Mouse (Mus musculus) midbrain, embryonic 13.5 days (tissue): ENCODE data around the gene Arhgef40. TPM values are rescaled to one million over a fixed set of nuclear protein-coding genes. Genes with fewer than 3 reads are reported as not detected.
"Not testable (repeated sequence)": the region's sequence is repeated elsewhere in the genome, so short reads cannot be mapped to it uniquely, and the experiment has no call there.

ENCODE experiments used
- ATAC-seq: fragments of 200-750 bp; cut with Nextera tagmentation; 2 replicates; pipeline ENCODE4 v1.8.0; 2017; ENCODE audit warnings: mild to moderate bottlenecking, moderate TSS enrichment, moderate library complexity
- H3K27ac ChIP-seq: fragments of 300-500 bp; sonication (generic); 2 replicates; pipeline ENCODE4 v1.5.1; 2015; ENCODE audit warnings: inconsistent platforms, mild to moderate bottlenecking, moderate library complexity
- H3K27me3 ChIP-seq: fragments of 300-500 bp; sonication (generic); 2 replicates; pipeline ENCODE4 v1.6.1; 2015; ENCODE audit warnings: mild to moderate bottlenecking, inconsistent platforms
- H3K36me3 ChIP-seq: fragments of 300-500 bp; sonication (generic); 2 replicates; pipeline ENCODE4 v1.6.1; 2015; ENCODE audit warnings: mild to moderate bottlenecking, inconsistent platforms
- H3K4me1 ChIP-seq: fragments of 300-500 bp; sonication (generic); replicated peaks from 2 replicates; pipeline ENCODE4 v1.6.1; 2015; ENCODE audit warnings: inconsistent platforms
- H3K4me2 ChIP-seq: fragments of 300-500 bp; sonication (generic); replicated peaks from 2 replicates; pipeline ENCODE4 v1.6.1; 2015; ENCODE audit warnings: moderate library complexity, mild to moderate bottlenecking, inconsistent platforms
- H3K4me3 ChIP-seq: fragments of 300-500 bp; sonication (generic); replicated peaks from 2 replicates; pipeline ENCODE4 v1.5.1; 2015; ENCODE audit warnings: mild to moderate bottlenecking, inconsistent platforms
- H3K9ac ChIP-seq: fragments of 300-500 bp; sonication (generic); replicated peaks from 2 replicates; pipeline ENCODE4 v1.6.1; 2015; ENCODE audit warnings: mild to moderate bottlenecking, inconsistent platforms
- H3K9me3 ChIP-seq: fragments of 300-500 bp; sonication (generic); 2 replicates; pipeline ENCODE4 v1.6.1; 2016; ENCODE audit warnings: mild to moderate bottlenecking, inconsistent platforms
- WGBS: fragments of 180-500 bp; shearing (Covaris S2); methylation state at CpG from one replicate; pipeline ENCODE4 v1.1.7; 2015; 5-methylcytosine and 5-hydroxymethylcytosine counted together
- polyA plus RNA-seq: library from polyadenylated mRNA; unstranded; fragments of >200 nt; fragmentation: Nextera tagmentation; extraction: Ambion mirVana; gene quantifications from 2 replicates; pipeline ENCODE4 v1.2.1, GENCODE M21; 2015

Gene Arhgef40
- polyA plus RNA-seq, 1 experiment from 2014 or later: 82.2 TPM

DNA sequence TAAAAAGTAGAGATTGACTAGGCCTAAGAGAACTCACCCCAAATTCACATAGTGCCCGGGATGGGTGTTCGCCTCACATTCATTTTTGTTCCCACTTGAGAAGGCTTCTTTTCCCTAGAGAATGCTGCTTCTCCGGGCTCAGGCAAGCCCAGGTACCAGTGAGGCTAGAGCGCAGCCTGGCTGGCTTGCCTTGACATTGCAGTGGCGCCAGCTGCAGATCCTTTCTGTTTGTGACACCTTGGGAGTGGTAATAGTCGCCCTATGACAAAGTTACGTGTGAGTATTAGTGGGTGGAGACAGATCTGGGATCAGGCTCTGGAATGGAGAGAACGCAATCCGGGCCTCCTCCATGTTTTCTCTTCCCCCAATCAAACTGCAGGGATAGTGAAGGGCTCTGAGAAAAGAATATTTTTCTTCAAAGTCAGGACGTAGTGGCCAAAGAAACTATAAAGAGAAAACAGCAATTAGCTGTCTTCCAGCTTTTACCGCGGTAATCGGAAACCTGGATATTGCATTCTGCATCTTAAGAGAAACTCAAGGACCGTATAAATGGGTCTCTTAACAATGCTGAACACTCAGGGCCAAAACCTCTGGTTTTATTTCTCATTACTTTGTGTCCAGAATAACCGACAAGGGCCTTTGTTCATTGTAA lies 36.1 kb downstream of the Arhgef40 start, which contains the start of gene Zfp219:
Gene Zfp219 (minus strand): TSS at position 248 of the 652 bp plus-strand sequence.
- H3K36me3 ChIP-seq: no peaks in the 10 kb centered on the region
- peak within 1 kb of the TSS; percentile 99 for H3K27ac ChIP-seq
- peak within 1 kb of the TSS; percentile 73 for H3K4me2 ChIP-seq
- H3K27me3 ChIP-seq: no peaks in the 10 kb centered on the region
- peaks cover 54% of the 10 kb centered on the region for H3K4me1 ChIP-seq
- 10% methylated on average over 15 of the region's 15 CpGs for WGBS
- no peaks in the 10 kb centered on the region for H3K9me3 ChIP-seq
- peak within 1 kb of the TSS; percentile 67 for H3K4me3 ChIP-seq
- H3K9ac ChIP-seq: peak within 1 kb of the TSS; percentile 94
- ATAC-seq: peak; percentile 36

DNA sequence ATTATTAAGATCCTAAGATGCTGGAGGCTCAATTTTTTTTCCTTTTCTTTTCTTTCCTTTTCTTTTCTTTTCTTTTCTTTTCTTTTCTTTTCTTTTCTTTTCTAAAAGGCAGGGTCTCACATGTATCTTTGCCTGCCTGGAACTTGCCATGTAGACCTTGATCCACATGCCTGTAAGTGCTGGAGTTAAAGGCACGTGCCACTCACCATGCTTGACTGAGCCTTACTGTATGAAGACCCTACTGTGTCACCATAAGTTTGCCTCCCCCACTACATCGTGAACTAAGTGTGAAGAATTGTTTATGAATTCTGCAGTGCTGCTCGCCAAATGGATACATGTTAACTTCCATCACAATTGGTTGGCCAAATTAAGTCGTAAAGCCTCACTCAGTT lies 36.6 kb downstream of the Arhgef40 start:
- ATAC-seq: no peak
- no peaks in the 10 kb centered on the region for H3K27me3 ChIP-seq
- H3K4me2 ChIP-seq: peak overlapping the region; percentile 73
- H3K4me3 ChIP-seq: peak overlapping the region; percentile 67; the same call in 1 of the 2 replicates
- no peaks in the 10 kb centered on the region for H3K9me3 ChIP-seq
- WGBS: 65% methylated on average over 4 of the region's 4 CpGs
- H3K4me1 ChIP-seq: peaks cover 48% of the 10 kb centered on the region
- H3K27ac ChIP-seq: peak overlapping the region; percentile 99
- H3K9ac ChIP-seq: peak overlapping the region; percentile 94; the same call in 1 of the 2 replicates
- H3K36me3 ChIP-seq: no peaks in the 10 kb centered on the region

- no peaks in the 10 kb centered on the region for H3K36me3 ChIP-seq
- WGBS: 83% methylated on average over 8 of the region's 8 CpGs
- H3K9me3 ChIP-seq: no peaks in the 10 kb centered on the region
- peaks cover 43% of the 10 kb centered on the region for H3K4me1 ChIP-seq
- H3K27me3 ChIP-seq: no peaks in the 10 kb centered on the region
- H3K9ac ChIP-seq: no peak overlapping the region
- no peak overlapping the region for H3K4me2 ChIP-seq
- ATAC-seq: no peak
- no peak overlapping the region for H3K4me3 ChIP-seq
- H3K27ac ChIP-seq: no peak overlapping the region
Measured at GRCm38 (mm10) chr14:52021568-52022212, 37.2 kb downstream of the Arhgef40 start.

- Histone ChIP-seq H3K4me3 (no peak overlapping the region), H3K27me3 (no peaks in the 10 kb centered on the region), H3K4me2 (peak overlapping the region; percentile 48; the same call in 1 of the 2 replicates), H3K27ac (no peak overlapping the region), H3K9ac (no peak overlapping the region), H3K36me3 (no peaks in the 10 kb centered on the region), H3K4me1 (peaks cover 39% of the 10 kb centered on the region), H3K9me3 (no peaks in the 10 kb centered on the region)
- ATAC-seq: no peak
- 41% methylated on average over 3 of the region's 3 CpGs for WGBS
Measured at GRCm38 (mm10) chr14:52022244-52022708, 37.8 kb downstream of the Arhgef40 start.

GRCm38 (mm10) chr14:52022709-52023459 lies 38.4 kb downstream of the Arhgef40 start:
- Histone ChIP-seq H3K9me3 (no peaks in the 10 kb centered on the region), H3K27me3 (no peaks in the 10 kb centered on the region), H3K36me3 (no peaks in the 10 kb centered on the region), H3K9ac (peak overlapping the region; percentile 34), H3K27ac (peak overlapping the region; percentile 70), H3K4me3 (peak overlapping the region; percentile 19), H3K4me2 (peak overlapping the region; percentile 48), H3K4me1 (peaks cover 38% of the 10 kb centered on the region)
- ATAC-seq: 0 out of 2 replicates have a peak, but pooled peaks have one; percentile 4
- WGBS: 4% methylated on average over 23 of the region's 23 CpGs

DNA sequence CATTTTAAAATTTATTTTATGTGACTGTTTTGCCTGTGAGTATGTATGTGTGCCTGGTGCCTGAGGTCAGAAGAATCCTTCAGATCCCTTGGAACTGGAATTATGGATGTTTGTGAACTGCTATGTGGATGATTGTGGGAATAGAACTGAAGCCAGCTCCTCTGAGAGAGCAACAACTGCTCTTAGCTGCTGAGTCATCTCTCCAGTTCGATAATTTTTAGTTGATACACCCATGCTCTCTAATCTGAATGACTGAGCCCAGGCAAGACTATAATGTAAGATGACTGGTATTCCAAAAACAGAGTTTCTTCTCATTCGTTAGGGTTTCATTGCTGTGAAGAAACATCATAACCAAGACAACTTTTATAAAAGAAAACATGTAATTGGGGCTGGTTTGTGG lies 39.6 kb downstream of the Arhgef40 start:
- WGBS: 94% methylated on average over 2 of the region's 2 CpGs
- no peaks in the 10 kb centered on the region for H3K27me3 ChIP-seq
- H3K9ac ChIP-seq: no peak overlapping the region
- H3K4me2 ChIP-seq: no peak overlapping the region
- no peaks in the 10 kb centered on the region for H3K36me3 ChIP-seq
- no peak for ATAC-seq
- H3K27ac ChIP-seq: no peak overlapping the region
- no peak overlapping the region for H3K4me3 ChIP-seq
- H3K9me3 ChIP-seq: no peaks in the 10 kb centered on the region
- peaks cover 25% of the 10 kb centered on the region for H3K4me1 ChIP-seq

DNA sequence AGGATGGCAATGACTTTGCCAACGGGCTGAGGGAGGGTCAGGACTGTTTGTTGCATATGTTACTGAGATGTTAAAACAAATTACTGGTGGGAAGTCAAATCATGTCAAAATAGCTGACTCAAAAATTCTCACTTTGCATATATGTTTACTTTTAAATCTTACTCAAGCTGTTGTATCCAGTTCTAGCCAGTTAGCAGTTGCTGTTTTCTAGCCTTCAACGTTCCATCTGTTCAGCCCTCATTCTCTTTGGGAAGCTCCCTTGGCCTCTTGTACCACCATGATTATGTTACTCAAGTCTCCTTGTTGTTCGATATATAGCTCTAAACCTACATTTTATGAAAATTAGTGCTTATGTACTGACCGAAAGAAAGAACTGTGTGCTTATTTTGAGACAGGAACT lies 41.8 kb downstream of the Arhgef40 start:
- Histone ChIP-seq H3K9me3 (no peaks in the 10 kb centered on the region), H3K4me2 (no peak overlapping the region), H3K36me3 (no peaks in the 10 kb centered on the region), H3K4me1 (peaks cover 14% of the 10 kb centered on the region), H3K4me3 (no peak overlapping the region), H3K27me3 (no peaks in the 10 kb centered on the region), H3K9ac (no peak overlapping the region), H3K27ac (no peak overlapping the region)
- ATAC-seq: no peak
- over 99% methylated on average over 4 of the region's 4 CpGs for WGBS

DNA sequence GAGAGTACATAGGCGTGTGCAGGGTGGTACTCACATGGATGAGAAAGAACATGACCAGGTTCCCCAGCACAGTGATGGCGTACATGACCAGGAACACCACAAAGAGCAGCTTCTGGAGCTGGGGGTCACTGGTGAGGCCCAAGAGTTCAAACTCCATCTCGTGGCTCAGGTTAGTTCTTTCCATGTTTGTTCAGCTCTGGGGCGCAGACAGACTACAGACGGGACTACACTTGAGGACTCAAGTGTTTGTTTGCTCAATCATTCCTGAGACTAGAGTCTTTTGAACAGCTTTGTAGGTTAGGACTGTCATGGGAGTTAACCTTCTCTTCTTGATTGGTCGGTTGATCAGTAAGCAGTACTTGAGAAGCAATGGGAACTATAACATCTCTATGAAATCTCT lies 51.4 kb downstream of the Arhgef40 start:
- no peak overlapping the region for H3K4me3 ChIP-seq
- H3K27me3 ChIP-seq: no peaks in the 10 kb centered on the region
- 91% methylated on average over 6 of the region's 6 CpGs for WGBS
- ATAC-seq: no peak
- H3K9me3 ChIP-seq: no peaks in the 10 kb centered on the region
- H3K4me1 ChIP-seq: no peaks in the 10 kb centered on the region
- H3K36me3 ChIP-seq: no peaks in the 10 kb centered on the region
- no peak overlapping the region for H3K4me2 ChIP-seq
- no peak overlapping the region for H3K27ac ChIP-seq
- no peak overlapping the region for H3K9ac ChIP-seq

DNA sequence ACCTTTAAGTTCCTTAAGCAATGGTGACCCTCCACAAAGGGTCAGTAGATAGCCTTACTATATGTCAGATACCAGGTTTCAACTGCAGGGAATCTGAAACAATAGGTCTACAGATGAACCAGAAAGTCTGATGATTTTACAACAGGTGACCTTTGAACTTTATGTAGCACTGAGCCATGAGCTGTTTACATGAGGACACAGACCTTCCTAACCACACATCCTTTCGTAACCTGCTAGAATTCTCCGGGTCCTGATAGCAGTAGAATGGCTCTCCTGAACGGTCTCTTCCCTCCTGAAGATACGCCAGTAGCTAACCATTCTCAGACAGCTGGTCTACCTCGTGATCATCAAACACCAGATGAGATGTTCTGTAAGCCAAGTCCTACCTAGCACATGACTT lies 54.8 kb downstream of the Arhgef40 start:
- no peak for ATAC-seq
- Histone ChIP-seq H3K4me3 (no peak overlapping the region), H3K4me1 (no peaks in the 10 kb centered on the region), H3K4me2 (no peak overlapping the region), H3K27ac (no peak overlapping the region), H3K36me3 (no peaks in the 10 kb centered on the region), H3K9me3 (no peaks in the 10 kb centered on the region), H3K27me3 (no peaks in the 10 kb centered on the region), H3K9ac (no peak overlapping the region)
- WGBS: 89% methylated on average over 5 of the region's 5 CpGs

- H3K36me3 ChIP-seq, H3K4me3 ChIP-seq, H3K27me3 ChIP-seq, H3K27ac ChIP-seq, H3K9ac ChIP-seq, ATAC-seq, H3K9me3 ChIP-seq, H3K4me2 ChIP-seq: not testable (repeated sequence)
- peaks cover 19% of the 10 kb centered on the region for H3K4me1 ChIP-seq
- WGBS: 70% methylated on average over 3 of the region's 3 CpGs
Measured at GRCm38 (mm10) chr14:52042359-52042758, 57.8 kb downstream of the Arhgef40 start, which contains the start of gene Olfr221. Olfr221 (minus strand) TSS chr14:52042459.

DNA sequence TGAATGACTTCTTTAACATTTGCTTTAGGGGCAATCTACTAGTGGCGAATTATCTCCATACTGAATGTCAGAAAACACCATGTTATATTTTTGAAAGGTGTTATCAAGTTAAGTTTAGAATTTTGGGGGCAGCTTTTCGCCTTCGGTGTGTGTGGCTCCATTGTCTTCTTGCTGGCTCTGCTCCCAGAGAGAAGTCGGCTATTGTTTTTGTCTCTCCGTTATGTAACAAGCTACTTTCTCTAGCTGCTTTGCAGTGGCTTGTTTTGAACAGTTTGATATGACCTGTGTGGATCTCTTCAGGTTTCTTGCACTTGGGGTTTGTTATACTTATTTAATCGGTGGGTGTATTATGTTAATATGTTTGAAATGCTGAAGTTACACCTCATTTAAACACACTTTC lies 58.9 kb downstream of the Arhgef40 start:
- H3K36me3 ChIP-seq: no peaks in the 10 kb centered on the region
- no peaks in the 10 kb centered on the region for H3K9me3 ChIP-seq
- no peak overlapping the region for H3K9ac ChIP-seq
- H3K27me3 ChIP-seq: no peaks in the 10 kb centered on the region
- no peak overlapping the region for H3K4me2 ChIP-seq
- WGBS: 71% methylated on average over 6 of the region's 6 CpGs
- no peak overlapping the region for H3K27ac ChIP-seq
- peaks cover 19% of the 10 kb centered on the region for H3K4me1 ChIP-seq
- H3K4me3 ChIP-seq: no peak overlapping the region
- no peak for ATAC-seq
